Mouse (Mus musculus): ENCODE results near the gene Celf1.

Gene Celf1

GRCm38 (mm10) chr2:91062779-91063606 lies 122.8 kb downstream of the Celf1 start:
- DNase-seq: no peak

GRCm38 (mm10) chr2:91064211-91064610 lies 124.0 kb downstream of the Celf1 start:
- no peak for DNase-seq

- DNase-seq: peak; percentile 69
Measured at GRCm38 (mm10) chr2:91065544-91065943, 125.4 kb downstream of the Celf1 start.

- no peak for DNase-seq
Measured at GRCm38 (mm10) chr2:91066455-91066854, 126.3 kb downstream of the Celf1 start.

GRCm38 (mm10) chr2:91068162-91068871 lies 128.1 kb downstream of the Celf1 start:
- peak; percentile 34 for DNase-seq

GRCm38 (mm10) chr2:91068872-91069165 lies 128.6 kb downstream of the Celf1 start:
- peak; percentile 31 for DNase-seq
